Mouse (Mus musculus) adrenal gland, adult 18-20 months (tissue): ENCODE data around the gene Slc27a2. TPM values are rescaled to one million over a fixed set of nuclear protein-coding genes. Genes with fewer than 3 reads are reported as not detected.
A peak's percentile ranks its signal among the peaks of the same experiment; 100 is the strongest.

Experiments used
- DNase-seq, 2 experiments: peaks; one replicate each; pipeline ENCODE4 v3.0.0; 2021 to 2022; ENCODE audit warnings: low spot score in 2 of 2
- total RNA-seq, 2 experiments: library from RNA; stranded (reverse); gene quantifications; 1 replicate in 1 of 2; 2 replicates in 1 of 2; pipeline ENCODE4 v1.2.3; 2021

Gene Slc27a2
- total RNA-seq, 2 experiments from 2014 or later, result 20.9 to 24.6 TPM

- no peak for DNase-seq
Observed at GRCm38 (mm10) chr2:126551896-126552295, 311 bp upstream of the Slc27a2 start.

- no peak for DNase-seq
Observed at GRCm38 (mm10) chr2:126553291-126553639, 1.1 kb downstream of the Slc27a2 start.

- no peak for DNase-seq
Observed at GRCm38 (mm10) chr2:126555533-126555932, 3.3 kb downstream of the Slc27a2 start.

- DNase-seq, result no peak
Observed at GRCm38 (mm10) chr2:126560094-126560493, 7.9 kb downstream of the Slc27a2 start.

- no peak for DNase-seq
Observed at GRCm38 (mm10) chr2:126563411-126564105, 11.4 kb downstream of the Slc27a2 start.

- DNase-seq, result no peak
Observed at GRCm38 (mm10) chr2:126572163-126572562, 20.0 kb downstream of the Slc27a2 start.

GRCm38 (mm10) chr2:126572747-126573146, 20.5 kb downstream of the Slc27a2 start:
- no peak for DNase-seq

- no peak for DNase-seq
Observed at GRCm38 (mm10) chr2:126575391-126576176, 23.4 kb downstream of the Slc27a2 start.

- no peak for DNase-seq
Observed at GRCm38 (mm10) chr2:126577362-126577761, 25.2 kb downstream of the Slc27a2 start.

- DNase-seq, result no peak
Observed at GRCm38 (mm10) chr2:126579282-126579681, 27.1 kb downstream of the Slc27a2 start.

GRCm38 (mm10) chr2:126583960-126584359, 31.8 kb downstream of the Slc27a2 start:
- DNase-seq, result no peak

- DNase-seq, result no peak
Observed at GRCm38 (mm10) chr2:126584621-126585369, 32.6 kb downstream of the Slc27a2 start.

- DNase-seq, result no peak
Observed at GRCm38 (mm10) chr2:126587468-126587867, 35.3 kb downstream of the Slc27a2 start.

GRCm38 (mm10) chr2:126591304-126591703, 39.1 kb downstream of the Slc27a2 start:
- no peak for DNase-seq

- DNase-seq, result peak; percentile 61 to 79
Observed at GRCm38 (mm10) chr2:126593831-126594610, 41.8 kb downstream of the Slc27a2 start.

- DNase-seq, result no peak
Observed at GRCm38 (mm10) chr2:126596347-126597072, 44.3 kb downstream of the Slc27a2 start.

- DNase-seq, result no peak
Observed at GRCm38 (mm10) chr2:126597279-126598241, 45.4 kb downstream of the Slc27a2 start.

- no peak for DNase-seq
Observed at GRCm38 (mm10) chr2:126598359-126598758, 46.2 kb downstream of the Slc27a2 start.

- DNase-seq, result no peak
Observed at GRCm38 (mm10) chr2:126599005-126599404, 46.8 kb downstream of the Slc27a2 start.
